ENCODE assay signal across 27 mouse cellular contexts in the genomic region with DNA sequence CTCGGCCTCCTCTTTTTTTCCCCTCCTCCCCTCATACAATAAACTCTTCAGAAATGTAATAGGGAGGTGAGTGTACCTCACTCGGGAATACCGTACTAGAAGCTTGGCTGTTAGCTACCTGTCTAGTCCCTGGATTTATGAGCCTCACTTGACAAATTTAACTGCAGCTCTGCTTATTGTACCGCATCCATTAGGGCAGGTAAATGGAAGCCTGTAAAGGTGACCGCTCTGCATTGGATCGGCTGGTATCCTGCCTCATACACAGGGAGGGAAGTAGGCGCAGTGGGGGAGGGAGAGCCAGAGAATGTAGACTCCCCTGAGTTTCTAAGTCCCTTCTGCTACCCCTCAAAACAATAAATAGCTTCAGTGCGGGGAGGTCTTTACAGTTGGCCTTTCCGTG. TPM values are rescaled to one million over a fixed set of nuclear protein-coding genes. Genes with fewer than 3 reads are reported as not detected.
DNase-seq lines count a peak whose midpoint lies in the region; ATAC-seq lines count a peak whose summit lies in the region.
"Had no signal": no experiment of that assay in that cellular context is flagged by ENCODE, and none has a peak within 500 bp of the region (broad histone marks: within the 10 kb centered on the region; RNA-seq: fewer than 3 reads in every experiment).

No protein-coding gene starts in this region.

- no peaks in the 10 kb centered on the region for H3K27me3 ChIP-seq in hindbrain, embryonic 12.5 days
- no peaks in the 10 kb centered on the region for H3K27me3 ChIP-seq in hindbrain, embryonic 16.5 days (replicated peaks; ENCODE audit: control insufficient read depth, insufficient read depth, low read length)
- H3K27me3 ChIP-seq in kidney, embryonic 16.5 days (ENCODE audit: insufficient read depth, low read length), result no peaks in the 10 kb centered on the region
- H3K27me3 ChIP-seq in limb, embryonic 10.5 days (ENCODE audit: low read depth, poor library complexity, severe bottlenecking), result no peaks in the 10 kb centered on the region
- no peaks in the 10 kb centered on the region for H3K27me3 ChIP-seq in neural tube, embryonic 13.5 days
- H3K27me3 ChIP-seq: heart, embryonic 12.5 days had no signal

- H3K4me2 ChIP-seq in hindbrain, embryonic 12.5 days (replicated peaks), result no peak overlapping the region
- no peak overlapping the region for H3K4me2 ChIP-seq in hindbrain, embryonic 16.5 days (ENCODE audit: low read length)
- H3K4me2 ChIP-seq in kidney, embryonic 16.5 days (replicated peaks; ENCODE audit: low read depth, low read length), result no peak overlapping the region
- peak overlapping the region; percentile 6; the same call in 1 of the 2 replicates for H3K4me2 ChIP-seq in neural tube, embryonic 13.5 days
- H3K4me2 ChIP-seq: heart, embryonic 12.5 days had no signal

- no peak for DNase-seq in kidney, adult 8-10 months
- no peak for DNase-seq in limb, embryonic 10.5 days (ENCODE audit: low spot score)
- DNase-seq in adrenal gland, adult 8-10 months, result no peak
- no peak for DNase-seq in adrenal gland, postnatal 25 days
- DNase-seq: adrenal gland, postnatal 36 days; cerebellum, adult 9-11 months; gastrocnemius, postnatal 25 days; heart, adult 18-20 months; layer of hippocampus, postnatal 36 days; liver; lung, postnatal 4 days; midbrain, embryonic 14.5 days; right cerebral cortex, postnatal 25 days; spleen, adult 18-20 months; thymus, postnatal 14 days had no signal

- peak overlapping the region; percentile 76 for H3K27ac ChIP-seq in hindbrain, embryonic 12.5 days
- no peak overlapping the region for H3K27ac ChIP-seq in hindbrain, embryonic 16.5 days (ENCODE audit: low read depth, low read length)
- peak overlapping the region; percentile 72 for H3K27ac ChIP-seq in kidney, embryonic 16.5 days (ENCODE audit: low read length)
- peak overlapping the region; percentile 50 for H3K27ac ChIP-seq in limb, embryonic 10.5 days
- H3K27ac ChIP-seq in neural tube, embryonic 13.5 days (replicated peaks), result peak overlapping the region; percentile 89
- H3K27ac ChIP-seq: forebrain, embryonic 10.5 days had no signal

- peaks cover 43% of the 10 kb centered on the region for H3K36me3 ChIP-seq in hindbrain, embryonic 12.5 days
- peaks cover 14% of the 10 kb centered on the region for H3K36me3 ChIP-seq in hindbrain, embryonic 16.5 days (ENCODE audit: control insufficient read depth, insufficient read depth, low read length)
- peaks cover 30% of the 10 kb centered on the region for H3K36me3 ChIP-seq in kidney, embryonic 16.5 days (ENCODE audit: insufficient read depth, low read length)
- H3K36me3 ChIP-seq in limb, embryonic 10.5 days, result peaks cover 63% of the 10 kb centered on the region
- H3K36me3 ChIP-seq in neural tube, embryonic 13.5 days, result peaks cover 32% of the 10 kb centered on the region

- no peak overlapping the region for H3K4me3 ChIP-seq in hindbrain, embryonic 12.5 days
- H3K4me3 ChIP-seq in hindbrain, embryonic 16.5 days (ENCODE audit: low read length), result no peak overlapping the region
- H3K4me3 ChIP-seq in kidney, embryonic 16.5 days (ENCODE audit: low read length), result no peak overlapping the region
- no peak overlapping the region for H3K4me3 ChIP-seq in limb, embryonic 10.5 days
- H3K4me3 ChIP-seq in neural tube, embryonic 13.5 days, result no peak overlapping the region
- H3K4me3 ChIP-seq: forebrain, embryonic 10.5 days; heart, embryonic 12.5 days had no signal

- no peak for ATAC-seq in hindbrain, embryonic 12.5 days (ENCODE audit: low FRiP score)
- no peak for ATAC-seq in hindbrain, embryonic 16.5 days
- peak; percentile 49; the same call in 1 of the 2 replicates for ATAC-seq in kidney, embryonic 16.5 days (ENCODE audit: low FRiP score, low TSS enrichment)
- ATAC-seq in neural tube, embryonic 13.5 days (ENCODE audit: low read depth), result peak; percentile 60
- ATAC-seq: CD4-positive, CD25-positive, alpha-beta regulatory T cell, adult 4 months; inflammation-experienced regulatory T-cells, adult 6 months had no signal

- peaks cover 32% of the 10 kb centered on the region for H3K4me1 ChIP-seq in hindbrain, embryonic 12.5 days
- peaks cover 9% of the 10 kb centered on the region for H3K4me1 ChIP-seq in hindbrain, embryonic 16.5 days (ENCODE audit: control insufficient read depth, insufficient read depth, low read depth, low read length)
- H3K4me1 ChIP-seq in kidney, embryonic 16.5 days (ENCODE audit: insufficient read depth, low read length), result peaks cover 46% of the 10 kb centered on the region
- peaks cover 58% of the 10 kb centered on the region for H3K4me1 ChIP-seq in limb, embryonic 10.5 days
- peaks cover 55% of the 10 kb centered on the region for H3K4me1 ChIP-seq in neural tube, embryonic 13.5 days (replicated peaks)

- H3K9me3 ChIP-seq in hindbrain, embryonic 12.5 days (replicated peaks), result no peaks in the 10 kb centered on the region
- H3K9me3 ChIP-seq in hindbrain, embryonic 16.5 days (ENCODE audit: control insufficient read depth, low read length), result no peaks in the 10 kb centered on the region
- H3K9me3 ChIP-seq in kidney, embryonic 16.5 days (ENCODE audit: low read length), result no peaks in the 10 kb centered on the region
- no peaks in the 10 kb centered on the region for H3K9me3 ChIP-seq in limb, embryonic 10.5 days (replicated peaks)
- H3K9me3 ChIP-seq in neural tube, embryonic 13.5 days, result no peaks in the 10 kb centered on the region
- H3K9me3 ChIP-seq: forebrain, embryonic 10.5 days had no signal

- H3K9ac ChIP-seq in hindbrain, embryonic 12.5 days, result no peak overlapping the region
- H3K9ac ChIP-seq in hindbrain, embryonic 16.5 days (ENCODE audit: low read depth, low read length), result no peak overlapping the region
- H3K9ac ChIP-seq in kidney, embryonic 16.5 days (replicated peaks; ENCODE audit: low read length), result no peak overlapping the region
- H3K9ac ChIP-seq in neural tube, embryonic 13.5 days, result peak overlapping the region; percentile 31
- H3K9ac ChIP-seq: heart, embryonic 12.5 days had no signal

- WGBS in hindbrain, embryonic 12.5 days, result 93% methylated on average over 9 of the region's 9 CpGs
- WGBS in hindbrain, embryonic 16.5 days, result 88% methylated on average over 9 of the region's 9 CpGs
- WGBS in kidney, embryonic 16.5 days, result 42% methylated on average over 9 of the region's 9 CpGs
- 75% methylated on average over 9 of the region's 9 CpGs for WGBS in limb, embryonic 10.5 days
- 50% methylated on average over 9 of the region's 9 CpGs for WGBS in neural tube, embryonic 13.5 days

RNA-seq across cellular contexts. Expression of a gene that starts 18.3 kb away (rescaled TPM):
- polyA plus RNA-seq in hindbrain, embryonic 12.5 days (2016; fragmentation: Nextera tagmentation; extraction: Ambion mirVana), result 235 and 247 TPM in 2 replicates
- 207 and 209 TPM in 2 replicates for polyA plus RNA-seq in hindbrain, embryonic 16.5 days (2015; fragmentation: Nextera tagmentation; extraction: Ambion mirVana)
- 324 and 333 TPM in 2 replicates for polyA plus RNA-seq in kidney, embryonic 16.5 days (2015; fragmentation: Nextera tagmentation; extraction: Ambion mirVana)
- 305 and 309 TPM in 2 replicates for polyA plus RNA-seq in limb, embryonic 10.5 days (2016; fragmentation: Nextera tagmentation; extraction: Ambion mirVana)
- 214 and 224 TPM in 2 replicates for polyA plus RNA-seq in neural tube, embryonic 13.5 days (2015; fragmentation: Nextera tagmentation; extraction: Ambion mirVana)
- 100 to 1,000 TPM; 156 to 167 (median 161) TPM for total RNA-seq in adrenal gland, adult 8-10 months (2022)
- 143 and 145 TPM in 2 replicates for total RNA-seq in adrenal gland, postnatal 25 days (2021)

RNA-seq across cellular contexts. Expression of a gene that starts 19.6 kb away (rescaled TPM):
- polyA plus RNA-seq in hindbrain, embryonic 12.5 days (2016; fragmentation: Nextera tagmentation; extraction: Ambion mirVana), result 0.36 and 0.51 TPM in 2 replicates
- 0.34 and 0.42 TPM in 2 replicates for polyA plus RNA-seq in hindbrain, embryonic 16.5 days (2015; fragmentation: Nextera tagmentation; extraction: Ambion mirVana)
- polyA plus RNA-seq in kidney, embryonic 16.5 days (2015; fragmentation: Nextera tagmentation; extraction: Ambion mirVana), result 0.30 and 0.67 TPM in 2 replicates
- 0.28 and 0.30 TPM in 2 replicates for polyA plus RNA-seq in limb, embryonic 10.5 days (2016; fragmentation: Nextera tagmentation; extraction: Ambion mirVana)
- 0.57 and 0.62 TPM in 2 replicates for polyA plus RNA-seq in neural tube, embryonic 13.5 days (2015; fragmentation: Nextera tagmentation; extraction: Ambion mirVana)
- not detected for total RNA-seq in adrenal gland, adult 8-10 months (2022)
- total RNA-seq in adrenal gland, postnatal 25 days (2021), result not detected in 2 replicates
- total RNA-seq: adrenal gland, postnatal 36 days; common myeloid progenitor, adult 5-6 weeks; gastrocnemius, postnatal 25 days; heart, adult 18-20 months; heart, postnatal 25 days had no signal
- polyA plus RNA-seq: CD4-positive, CD25-positive, alpha-beta regulatory T cell, adult 4 months; inflammation-experienced regulatory T-cells, adult 6 months had no signal

RNA-seq across cellular contexts. Expression of a gene that starts 32.6 kb away (rescaled TPM):
- polyA plus RNA-seq in hindbrain, embryonic 12.5 days (2016; fragmentation: Nextera tagmentation; extraction: Ambion mirVana), result 5.1 and 5.4 TPM in 2 replicates
- 0.65 and 0.69 TPM in 2 replicates for polyA plus RNA-seq in hindbrain, embryonic 16.5 days (2015; fragmentation: Nextera tagmentation; extraction: Ambion mirVana)
- 3.8 and 4.2 TPM in 2 replicates for polyA plus RNA-seq in kidney, embryonic 16.5 days (2015; fragmentation: Nextera tagmentation; extraction: Ambion mirVana)
- 5.9 and 6.1 TPM in 2 replicates for polyA plus RNA-seq in limb, embryonic 10.5 days (2016; fragmentation: Nextera tagmentation; extraction: Ambion mirVana)
- polyA plus RNA-seq in neural tube, embryonic 13.5 days (2015; fragmentation: Nextera tagmentation; extraction: Ambion mirVana), result 1.3 and 1.9 TPM in 2 replicates
- under 1 TPM in 3 of 4 experiments, not detected in 1; 0.24 to 0.44 (median 0.37) TPM for total RNA-seq in adrenal gland, adult 8-10 months (2022)
- total RNA-seq in adrenal gland, postnatal 25 days (2021), result 0.58 TPM in 1 of 2 replicates, not detected in the other
- total RNA-seq: gastrocnemius, postnatal 25 days; layer of hippocampus, adult 8-10 months; left cerebral cortex, postnatal 10 days had no signal

RNA-seq across cellular contexts. Expression of a gene that starts 49.0 kb away (rescaled TPM):
- polyA plus RNA-seq in hindbrain, embryonic 12.5 days (2016; fragmentation: Nextera tagmentation; extraction: Ambion mirVana), result 20.5 and 23.8 TPM in 2 replicates
- polyA plus RNA-seq in hindbrain, embryonic 16.5 days (2015; fragmentation: Nextera tagmentation; extraction: Ambion mirVana), result 20.1 and 24.7 TPM in 2 replicates
- 12.4 and 14.4 TPM in 2 replicates for polyA plus RNA-seq in kidney, embryonic 16.5 days (2015; fragmentation: Nextera tagmentation; extraction: Ambion mirVana)
- 22.1 and 22.8 TPM in 2 replicates for polyA plus RNA-seq in limb, embryonic 10.5 days (2016; fragmentation: Nextera tagmentation; extraction: Ambion mirVana)
- 17.1 and 18.4 TPM in 2 replicates for polyA plus RNA-seq in neural tube, embryonic 13.5 days (2015; fragmentation: Nextera tagmentation; extraction: Ambion mirVana)
- total RNA-seq in adrenal gland, adult 8-10 months (2022), result 10 to 100 TPM; 13.4 to 21.9 (median 19.1) TPM
- total RNA-seq in adrenal gland, postnatal 25 days (2021), result 8.8 and 9.1 TPM in 2 replicates
- polyA plus RNA-seq: CD4-positive, CD25-positive, alpha-beta regulatory T cell, adult 4 months; inflammation-experienced regulatory T-cells, adult 6 months had no signal

RNA-seq across cellular contexts. Expression of a gene that starts 50.6 kb away (rescaled TPM):
- polyA plus RNA-seq in hindbrain, embryonic 12.5 days (2016; fragmentation: Nextera tagmentation; extraction: Ambion mirVana), result 1,137 and 1,149 TPM in 2 replicates
- 483 and 550 TPM in 2 replicates for polyA plus RNA-seq in hindbrain, embryonic 16.5 days (2015; fragmentation: Nextera tagmentation; extraction: Ambion mirVana)
- 831 and 924 TPM in 2 replicates for polyA plus RNA-seq in kidney, embryonic 16.5 days (2015; fragmentation: Nextera tagmentation; extraction: Ambion mirVana)
- 1,775 and 1,966 TPM in 2 replicates for polyA plus RNA-seq in limb, embryonic 10.5 days (2016; fragmentation: Nextera tagmentation; extraction: Ambion mirVana)
- 784 and 805 TPM in 2 replicates for polyA plus RNA-seq in neural tube, embryonic 13.5 days (2015; fragmentation: Nextera tagmentation; extraction: Ambion mirVana)
- 100 to 1,000 TPM; 151 to 278 (median 211) TPM for total RNA-seq in adrenal gland, adult 8-10 months (2022)
- 210 and 212 TPM in 2 replicates for total RNA-seq in adrenal gland, postnatal 25 days (2021)

Comparison
In these comparisons a context has a peak if more than half of its experiments do, and no peak if none do; other contexts are left out.
1. ATAC-seq: peak in kidney, embryonic 16.5 days (single experiment) and neural tube, embryonic 13.5 days (single experiment); none in hindbrain, embryonic 12.5 days (single experiment) and hindbrain, embryonic 16.5 days (single experiment).